Mouse (Mus musculus) left cerebral cortex, postnatal 25 days (tissue): ENCODE data around the gene Poc1a. TPM values are rescaled to one million over a fixed set of nuclear protein-coding genes. Genes with fewer than 3 reads are reported as not detected.

Source experiments
- DNase-seq, 2 experiments: peaks; one replicate each; pipeline ENCODE4 v3.0.0; 2022; ENCODE audit warnings: low spot score in 2 of 2, mixed read lengths in 1 of 2
- intact Hi-C: fragments of 180-260 bp; cut with DNase I; formaldehyde crosslinking; loops from one replicate; pipeline ENCODE4 v1.15.1; 2025
- total RNA-seq, 2 experiments: library from RNA; stranded (reverse); gene quantifications; 2 replicates each; pipeline ENCODE4 v1.2.3; 2021

Gene Poc1a
- 10 to 100 TPM; 17.2 to 18.9 TPM for total RNA-seq

GRCm38 (mm10) chr9:106280808-106281544, at the start of gene Poc1a:
Gene Poc1a, plus strand, starts transcription at chr9:106281061.
- DNase-seq, result peak; percentile 91 to 97
- intact Hi-C loops, result loop anchor here (2.0 to 5.0 kb wide), 2 partner anchors 34 to 68 kb away; partner anchors contain the start of gene Alas1

GRCm38 (mm10) chr9:106231220-106231619, 49.6 kb upstream of the Poc1a start:
- DNase-seq, result no peak
- intact Hi-C loops, result no loop called here

GRCm38 (mm10) chr9:106231816-106232215, 49.0 kb upstream of the Poc1a start:
- DNase-seq, result no peak
- intact Hi-C loops, result no loop called here

- intact Hi-C loops, result no loop called here
- no peak for DNase-seq
Measured at GRCm38 (mm10) chr9:106232956-106233355, 47.9 kb upstream of the Poc1a start.

- no peak for DNase-seq
- intact Hi-C loops, result no loop called here
Measured at GRCm38 (mm10) chr9:106233953-106234352, 46.9 kb upstream of the Poc1a start.

GRCm38 (mm10) chr9:106235194-106235830, 45.5 kb upstream of the Poc1a start:
- intact Hi-C loops, result no loop called here
- DNase-seq, result no peak

- DNase-seq, result no peak
- intact Hi-C loops, result no loop called here
Measured at GRCm38 (mm10) chr9:106236156-106236817, 44.6 kb upstream of the Poc1a start.

GRCm38 (mm10) chr9:106236818-106237211, 44.0 kb upstream of the Poc1a start:
- intact Hi-C loops, result no loop called here
- DNase-seq, result no peak

- intact Hi-C loops, result no loop called here
- DNase-seq, result no peak
Measured at GRCm38 (mm10) chr9:106237401-106237800, 43.5 kb upstream of the Poc1a start.

- no peak for DNase-seq
- intact Hi-C loops, result no loop called here
Measured at GRCm38 (mm10) chr9:106237878-106238277, 43.0 kb upstream of the Poc1a start.

GRCm38 (mm10) chr9:106241541-106242164, 39.2 kb upstream of the Poc1a start:
- DNase-seq, result no peak

GRCm38 (mm10) chr9:106242813-106243488, 37.9 kb upstream of the Poc1a start:
- intact Hi-C loops, result no loop called here
- DNase-seq, result no peak

More at GRCm38 (mm10) chr9:106241541-106242164, 39.2 kb upstream of the Poc1a start:
- intact Hi-C loops, result no loop called here

- no peak for DNase-seq
- intact Hi-C loops, result loop anchor here (5.0 kb wide), 1 partner anchor 33 kb away; the partner anchor contains the start of gene Poc1a
Measured at GRCm38 (mm10) chr9:106249550-106249949, 31.3 kb upstream of the Poc1a start.

GRCm38 (mm10) chr9:106250245-106250644, 30.6 kb upstream of the Poc1a start:
- intact Hi-C loops, result no loop called here
- no peak for DNase-seq

- intact Hi-C loops, result no loop called here
- no peak for DNase-seq
Measured at GRCm38 (mm10) chr9:106251066-106251465, 29.8 kb upstream of the Poc1a start.

GRCm38 (mm10) chr9:106254001-106254400, 26.9 kb upstream of the Poc1a start:
- DNase-seq, result no peak
- intact Hi-C loops, result no loop called here

- intact Hi-C loops, result no loop called here
- DNase-seq, result no peak
Measured at GRCm38 (mm10) chr9:106258412-106258811, 22.4 kb upstream of the Poc1a start.

- intact Hi-C loops, result no loop called here
- no peak for DNase-seq
Measured at GRCm38 (mm10) chr9:106258990-106259389, 21.9 kb upstream of the Poc1a start.

GRCm38 (mm10) chr9:106261058-106261457, 19.8 kb upstream of the Poc1a start:
- DNase-seq, result no peak
- intact Hi-C loops, result no loop called here

- DNase-seq, result no peak
- intact Hi-C loops, result no loop called here
Measured at GRCm38 (mm10) chr9:106261491-106261890, 19.4 kb upstream of the Poc1a start.
